Mouse (Mus musculus) hindbrain, embryonic 14.5 days (tissue): ENCODE measurements around the gene Faiml. TPM values are rescaled to one million over a fixed set of nuclear protein-coding genes. Genes with fewer than 3 reads are reported as not detected.

Source experiments
- ATAC-seq: fragments of 200-750 bp; cut with Nextera tagmentation; 2 replicates; pipeline ENCODE4 v1.8.0; 2017; ENCODE audit warnings: moderate number of reproducible peaks, mild to moderate bottlenecking, moderate TSS enrichment, moderate library complexity; ENCODE audit not compliant: low FRiP score
- DNase-seq: peaks from one replicate; pipeline ENCODE4 v3.0.0-alpha.2; 2015; ENCODE audit warnings: low spot score
- H3K27ac ChIP-seq: fragments of 300-500 bp; sonication (generic); 2 replicates; pipeline ENCODE4 v1.5.1; 2014; ENCODE audit warnings: mild to moderate bottlenecking, moderate library complexity
- H3K27me3 ChIP-seq: fragments of 300-500 bp; sonication (generic); 2 replicates; pipeline ENCODE4 v1.6.1; 2014; ENCODE audit warnings: mild to moderate bottlenecking, low read length, mixed read lengths; ENCODE audit not compliant: control insufficient read depth, insufficient read depth
- H3K36me3 ChIP-seq: fragments of 300-500 bp; sonication (generic); replicated peaks from 2 replicates; pipeline ENCODE4 v1.6.1; 2014; ENCODE audit not compliant: control insufficient read depth, insufficient read depth
- H3K4me1 ChIP-seq: fragments of 300-500 bp; sonication (generic); replicated peaks from 2 replicates; pipeline ENCODE4 v1.6.1; 2014; ENCODE audit warnings: antibody characterized with exemption, low read length, mixed read lengths; ENCODE audit not compliant: control insufficient read depth, insufficient read depth
- H3K4me2 ChIP-seq: fragments of 300-500 bp; sonication (generic); replicated peaks from 2 replicates; pipeline ENCODE4 v1.6.1; 2014; ENCODE audit warnings: mild to moderate bottlenecking, moderate library complexity
- H3K4me3 ChIP-seq: fragments of 300-500 bp; sonication (generic); replicated peaks from 2 replicates; pipeline ENCODE4 v1.5.1; 2014; ENCODE audit warnings: mild to moderate bottlenecking, low read length
- H3K9ac ChIP-seq: fragments of 300-500 bp; sonication (generic); 2 replicates; pipeline ENCODE4 v1.6.1; 2014
- H3K9me3 ChIP-seq: fragments of 300-500 bp; sonication (generic); 2 replicates; pipeline ENCODE4 v1.6.1; 2016; ENCODE audit warnings: low read length; ENCODE audit not compliant: control insufficient read depth
- WGBS: fragments of 180-500 bp; shearing (Covaris S2); extraction: QIAGEN DNeasy Blood & Tissue Kit; methylation state at CpG from one replicate; pipeline ENCODE4 v1.1.7; 2014; 5-methylcytosine and 5-hydroxymethylcytosine counted together
- polyA plus RNA-seq: library from polyadenylated mRNA; unstranded; fragments of >200 nt; fragmentation: Nextera tagmentation; extraction: Ambion mirVana; gene quantifications from 2 replicates; pipeline ENCODE4 v1.2.1, GENCODE M21; 2014

Gene Faiml
- polyA plus RNA-seq = not detected in 2 replicates

- Histone ChIP-seq H3K36me3 (no peaks in the 10 kb centered on the region), H3K27ac (no peak within 1 kb of the TSS), H3K27me3 (no peaks in the 10 kb centered on the region), H3K9me3 (no peaks in the 10 kb centered on the region), H3K9ac (no peak within 1 kb of the TSS), H3K4me3 (no peak within 1 kb of the TSS), H3K4me1 (no peaks in the 10 kb centered on the region), H3K4me2 (no peak within 1 kb of the TSS)
- ATAC-seq (no peak), DNase-seq (no peak)
- 86% methylated on average over 14 of the region's 14 CpGs for WGBS
Measured at GRCm38 (mm10) chr9:99237139-99237538, at the start of gene Faiml. Gene Faiml, minus strand, starts transcription at chr9:99237239.

GRCm38 (mm10) chr9:99258891-99259290, 21.9 kb upstream of the Faiml start:
- DNase-seq = no peak

DNA sequence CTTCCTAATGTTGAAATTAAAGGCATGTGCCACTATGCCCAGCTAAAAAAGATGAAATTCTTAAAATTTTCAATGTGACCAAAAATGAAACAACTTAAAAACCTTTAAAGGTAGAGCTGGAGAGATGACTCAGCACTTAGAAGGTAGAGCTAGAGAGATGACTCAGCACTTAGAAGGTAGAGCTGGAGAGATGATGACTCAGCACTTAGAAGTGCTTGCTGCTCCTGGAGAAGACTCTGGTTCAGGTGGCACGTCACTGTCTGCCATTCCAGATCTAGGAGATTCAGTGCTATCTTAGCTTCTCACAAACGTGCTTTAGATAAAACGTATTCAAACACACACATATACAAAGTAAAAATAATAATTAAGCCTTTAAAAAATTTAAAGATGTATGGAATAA, 19.8 kb upstream of the Faiml start:
- Histone ChIP-seq H3K9ac (no peak overlapping the region), H3K27ac (no peak overlapping the region), H3K9me3 (no peaks in the 10 kb centered on the region), H3K4me2 (no peak overlapping the region), H3K27me3 (no peaks in the 10 kb centered on the region), H3K4me3 (no peak overlapping the region), H3K36me3 (peaks cover 59% of the 10 kb centered on the region), H3K4me1 (no peaks in the 10 kb centered on the region)
- 96% methylated on average over 3 of the region's 3 CpGs for WGBS
- no peak for ATAC-seq
- DNase-seq = no peak

More at GRCm38 (mm10) chr9:99258891-99259290, 21.9 kb upstream of the Faiml start:
- H3K4me2 ChIP-seq = no peak overlapping the region
- no peaks in the 10 kb centered on the region for H3K9me3 ChIP-seq
- no peak overlapping the region for H3K4me3 ChIP-seq
- H3K27ac ChIP-seq = no peak overlapping the region
- H3K36me3 ChIP-seq = peaks cover 74% of the 10 kb centered on the region
- no peaks in the 10 kb centered on the region for H3K4me1 ChIP-seq
- no peak overlapping the region for H3K9ac ChIP-seq
- no peaks in the 10 kb centered on the region for H3K27me3 ChIP-seq
- ATAC-seq = no peak
- 85% methylated on average over 5 of the region's 5 CpGs for WGBS

- no peaks in the 10 kb centered on the region for H3K9me3 ChIP-seq
- WGBS = 97% methylated on average over 1 of the region's 1 CpGs
- ATAC-seq (no peak), DNase-seq (no peak)
- H3K36me3 ChIP-seq = peaks cover 57% of the 10 kb centered on the region
- H3K4me3 ChIP-seq = no peak overlapping the region
- no peak overlapping the region for H3K9ac ChIP-seq
- H3K27ac ChIP-seq = no peak overlapping the region
- H3K4me1 ChIP-seq = no peaks in the 10 kb centered on the region
- no peaks in the 10 kb centered on the region for H3K27me3 ChIP-seq
- H3K4me2 ChIP-seq = no peak overlapping the region
Measured at GRCm38 (mm10) chr9:99256206-99256605, 19.2 kb upstream of the Faiml start.

DNA sequence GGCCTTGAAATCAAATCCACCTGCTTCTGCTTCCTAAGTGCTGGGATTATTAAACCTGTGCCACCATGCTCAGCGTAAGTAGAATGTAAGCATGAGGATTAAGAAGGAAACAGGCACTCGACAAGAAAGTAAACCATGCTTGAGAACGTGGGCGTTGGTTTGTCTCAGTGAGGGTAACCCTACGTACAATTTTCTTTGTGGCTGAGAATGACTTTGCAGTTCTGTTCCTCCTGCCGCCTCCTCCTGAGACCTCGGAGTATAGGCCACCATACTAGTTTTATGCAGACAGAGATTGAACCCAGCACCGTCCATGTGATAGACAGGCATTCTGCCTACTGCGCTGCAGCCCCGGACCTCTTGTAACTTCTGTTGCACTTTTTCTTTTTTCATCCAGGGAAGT, 16.8 kb upstream of the Faiml start:
- H3K36me3 ChIP-seq = peaks cover 57% of the 10 kb centered on the region
- H3K4me3 ChIP-seq = no peak overlapping the region
- 91% methylated on average over 10 of the region's 10 CpGs for WGBS
- no peaks in the 10 kb centered on the region for H3K27me3 ChIP-seq
- no peak overlapping the region for H3K27ac ChIP-seq
- H3K4me2 ChIP-seq = no peak overlapping the region
- H3K9me3 ChIP-seq = no peaks in the 10 kb centered on the region
- no peak for DNase-seq
- no peak for ATAC-seq
- H3K4me1 ChIP-seq = no peaks in the 10 kb centered on the region
- H3K9ac ChIP-seq = no peak overlapping the region

DNA sequence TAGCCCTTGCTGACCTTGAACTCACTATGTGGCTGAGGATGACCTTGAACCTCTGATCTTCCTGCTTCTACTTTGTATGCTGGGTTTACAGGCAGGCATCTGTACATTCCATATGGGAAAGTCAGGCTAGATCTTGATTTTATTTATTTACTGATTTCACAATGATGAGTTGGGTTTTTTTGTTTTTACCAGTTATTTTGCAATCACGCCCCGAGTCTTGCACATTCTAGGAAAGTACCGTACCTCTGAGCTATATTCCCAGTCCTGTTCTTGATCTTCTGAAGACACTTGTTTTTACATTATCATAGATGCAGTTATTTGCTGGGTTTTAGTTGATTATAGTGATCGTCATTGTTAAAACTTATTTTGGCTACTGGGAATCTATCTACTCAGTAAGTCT, 11.9 kb upstream of the Faiml start:
- H3K27ac ChIP-seq = no peak overlapping the region
- H3K9me3 ChIP-seq = no peaks in the 10 kb centered on the region
- DNase-seq = no peak
- peaks cover 13% of the 10 kb centered on the region for H3K36me3 ChIP-seq
- no peak for ATAC-seq
- no peaks in the 10 kb centered on the region for H3K27me3 ChIP-seq
- H3K4me3 ChIP-seq = no peak overlapping the region
- no peaks in the 10 kb centered on the region; the same call in 1 of the 2 replicates for H3K4me1 ChIP-seq
- 98% methylated on average over 4 of the region's 4 CpGs for WGBS
- no peak overlapping the region for H3K9ac ChIP-seq
- H3K4me2 ChIP-seq = no peak overlapping the region

DNA sequence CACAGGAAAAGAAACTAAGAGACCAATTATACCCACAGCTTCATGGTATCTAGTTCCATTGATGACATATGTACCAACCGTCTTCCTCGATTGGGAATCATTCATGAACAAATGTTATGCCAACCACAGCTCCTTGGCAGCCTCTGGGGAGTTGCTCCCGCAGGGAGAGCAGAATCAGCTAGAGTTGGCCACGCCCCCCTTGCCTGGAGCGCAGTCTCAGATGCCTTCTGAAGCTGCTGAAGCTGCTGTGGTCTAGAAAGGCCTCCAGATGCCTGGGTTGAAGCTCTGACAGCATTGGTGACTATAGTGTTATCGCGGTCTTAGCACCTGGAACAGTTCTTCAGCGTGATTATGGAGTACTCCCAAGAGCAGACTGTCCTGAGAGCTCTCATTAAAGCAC, 11.3 kb upstream of the Faiml start:
- DNase-seq = no peak

GRCm38 (mm10) chr9:99243895-99244293, 6.9 kb upstream of the Faiml start:
- Histone ChIP-seq H3K27ac (peak overlapping the region; percentile 92), H3K9ac (peak overlapping the region; percentile 80), H3K9me3 (no peaks in the 10 kb centered on the region), H3K27me3 (no peaks in the 10 kb centered on the region), H3K4me3 (peak overlapping the region; percentile 88), H3K4me1 (no peaks in the 10 kb centered on the region; the same call in 1 of the 2 replicates), H3K4me2 (peak overlapping the region; percentile 48), H3K36me3 (no peaks in the 10 kb centered on the region; the same call in 1 of the 2 replicates)
- ATAC-seq = peak; percentile 25; the same call in 1 of the 2 replicates
- DNase-seq = peak; percentile 56
- WGBS = 3% methylated on average over 10 of the region's 10 CpGs

More for the DNA sequence above, 11.3 kb upstream of the Faiml start:
- Histone ChIP-seq H3K9ac (no peak overlapping the region), H3K27ac (no peak overlapping the region), H3K9me3 (no peaks in the 10 kb centered on the region), H3K27me3 (no peaks in the 10 kb centered on the region), H3K4me3 (no peak overlapping the region), H3K36me3 (peaks cover 8% of the 10 kb centered on the region; the same call in 1 of the 2 replicates), H3K4me2 (no peak overlapping the region), H3K4me1 (no peaks in the 10 kb centered on the region; the same call in 1 of the 2 replicates)
- 58% methylated on average over 8 of the region's 8 CpGs for WGBS
- ATAC-seq = no peak

- peak; percentile 98 for DNase-seq
- peak within 1 kb of the TSS; percentile 92 for H3K27ac ChIP-seq
- H3K4me3 ChIP-seq = peak within 1 kb of the TSS; percentile 88
- peak; percentile 96 for ATAC-seq
- no peaks in the 10 kb centered on the region; the same call in 1 of the 2 replicates for H3K36me3 ChIP-seq
- H3K9ac ChIP-seq = peak within 1 kb of the TSS; percentile 80
- H3K27me3 ChIP-seq = no peaks in the 10 kb centered on the region
- H3K4me1 ChIP-seq = no peaks in the 10 kb centered on the region; the same call in 1 of the 2 replicates
- WGBS = under 1% methylated on average over 57 of the region's 66 CpGs
- H3K4me2 ChIP-seq = peak within 1 kb of the TSS; percentile 48
- H3K9me3 ChIP-seq = no peaks in the 10 kb centered on the region
Measured at GRCm38 (mm10) chr9:99243190-99243894, 6.3 kb upstream of the Faiml start, which contains the start of gene Cep70. Gene Cep70, plus strand, starts transcription at chr9:99243367.
